Mouse (Mus musculus): ENCODE measurements around the gene Zfp74.
"Not testable (repeated sequence)": the region's sequence is repeated elsewhere in the genome, so short reads cannot be mapped to it uniquely, and the experiment has no call there.

The Zfp74 gene

DNA sequence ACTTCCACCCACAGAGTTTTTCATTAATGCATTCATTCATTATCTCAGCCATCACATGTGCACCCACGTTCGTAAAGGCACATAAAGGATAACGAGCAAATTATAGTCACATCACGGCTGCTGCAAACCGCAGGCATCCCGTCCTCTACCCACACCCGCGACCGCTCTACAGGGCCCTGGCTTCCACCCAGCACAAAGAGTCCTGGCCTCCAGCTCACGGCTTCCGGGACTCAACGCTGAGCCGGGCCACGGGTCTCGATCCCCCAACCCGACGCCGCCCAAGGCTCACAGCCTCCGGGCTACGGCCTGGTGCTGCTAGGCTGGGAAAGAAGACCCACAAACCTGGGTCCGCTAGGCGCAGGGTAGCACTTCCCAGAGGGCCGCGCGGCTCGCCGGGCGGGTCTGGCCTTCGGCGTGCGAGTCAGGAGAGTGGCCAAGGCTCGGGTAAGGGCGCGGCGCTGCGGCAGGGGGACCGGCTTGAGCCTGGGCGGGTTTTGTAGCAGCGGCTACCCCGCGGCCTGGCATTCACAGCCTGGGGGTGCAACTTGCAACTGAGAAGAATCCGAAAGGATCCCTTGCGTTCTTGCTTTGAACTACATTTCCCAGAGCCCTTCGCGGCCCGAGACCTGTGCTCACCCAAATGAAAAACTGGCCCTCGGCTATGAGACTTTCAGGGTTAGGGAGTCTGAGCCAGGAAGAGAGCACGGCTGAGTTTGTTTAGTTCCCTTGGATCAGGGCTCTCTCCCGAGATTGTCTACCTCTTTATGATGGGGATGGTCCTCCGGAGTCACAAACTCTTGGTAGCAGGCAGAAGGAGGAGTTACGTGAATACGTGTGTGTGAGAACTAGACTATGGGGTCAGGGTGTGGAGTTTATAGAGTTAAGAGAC lies at the start of gene Zfp74:
TSS of gene Zfp74 (minus strand) at position 577 of the 889 bp plus-strand sequence.
- DNase-seq, result peak; percentile 83

DNA sequence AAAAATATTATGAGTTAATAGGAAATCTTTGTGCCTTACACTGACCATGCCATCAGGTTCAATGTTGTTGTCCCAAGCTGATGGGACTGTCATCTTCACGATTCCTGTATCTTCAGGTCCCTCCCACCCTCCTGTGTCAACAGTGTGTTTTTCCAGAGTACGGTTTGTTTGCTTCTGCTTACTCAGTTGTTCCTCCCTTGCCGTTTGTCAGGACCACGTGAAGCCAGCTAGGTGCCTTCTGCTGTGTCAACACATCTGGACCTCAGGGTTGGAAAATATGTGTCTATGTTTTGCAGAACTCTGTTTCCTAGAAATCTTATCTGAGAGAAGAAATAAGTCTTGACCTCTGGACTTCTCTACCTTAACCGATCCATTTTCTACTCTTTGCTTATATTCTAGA lies 46.7 kb upstream of the Zfp74 start:
- no peak for DNase-seq

DNA sequence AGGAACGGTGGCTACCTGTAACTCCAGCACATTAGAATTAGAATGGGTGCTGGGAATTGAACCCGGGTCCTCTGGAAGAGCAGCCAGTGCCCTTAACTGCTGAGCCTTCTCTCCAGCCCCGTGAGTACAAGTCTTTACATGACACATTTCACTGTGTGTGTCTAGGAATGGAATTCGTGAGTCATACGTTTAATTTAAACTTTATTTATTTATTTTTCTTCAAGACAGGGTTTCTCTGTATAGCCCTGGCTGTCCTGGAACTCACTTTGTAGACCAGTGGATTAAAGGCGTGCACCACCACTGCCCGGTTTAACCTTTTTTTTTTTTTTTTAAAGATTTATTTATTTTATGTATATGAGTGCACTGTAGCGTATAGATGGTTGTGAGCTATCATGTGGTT lies 41.2 kb upstream of the Zfp74 start:
- no peak for DNase-seq

DNA sequence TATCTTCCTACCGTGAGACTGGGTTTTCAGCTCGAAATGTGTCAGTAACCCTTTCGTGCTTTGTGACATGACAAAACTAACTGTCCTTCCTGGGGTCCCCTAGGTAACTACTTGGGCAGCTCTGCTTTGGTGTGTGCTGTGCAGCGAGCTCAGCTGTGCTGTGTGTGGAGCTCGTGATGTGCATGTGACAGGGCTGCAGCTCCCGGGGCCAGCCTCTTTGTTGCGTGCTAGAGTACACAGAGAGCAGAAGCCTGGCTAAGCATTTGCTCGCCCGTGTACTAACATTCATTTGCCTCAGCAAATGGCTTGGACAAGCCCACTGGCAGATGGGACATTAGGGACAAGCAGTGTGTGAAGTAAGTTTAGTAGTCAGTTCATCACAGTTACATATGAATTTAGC lies 39.5 kb upstream of the Zfp74 start:
- no peak for DNase-seq

DNA sequence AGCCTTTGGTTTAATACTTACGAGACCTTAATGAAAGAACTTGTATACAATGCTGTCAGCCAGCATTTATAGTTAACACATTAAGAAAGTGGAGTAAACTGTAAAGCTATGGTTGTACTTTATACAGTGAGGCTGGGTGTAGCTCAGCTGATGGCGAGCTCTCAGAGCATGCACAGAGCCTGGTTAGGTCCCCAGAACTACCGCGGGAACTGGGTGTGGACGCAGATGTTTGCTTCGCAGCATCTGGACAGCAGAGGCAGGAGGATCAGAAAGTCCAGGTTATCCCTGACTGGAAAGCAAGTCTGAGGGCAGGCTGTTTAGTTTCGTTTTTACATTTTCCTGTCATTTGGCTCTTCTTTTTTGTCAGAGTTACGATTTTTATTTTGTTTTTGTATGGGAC lies 38.8 kb upstream of the Zfp74 start:
- no peak for DNase-seq

DNA sequence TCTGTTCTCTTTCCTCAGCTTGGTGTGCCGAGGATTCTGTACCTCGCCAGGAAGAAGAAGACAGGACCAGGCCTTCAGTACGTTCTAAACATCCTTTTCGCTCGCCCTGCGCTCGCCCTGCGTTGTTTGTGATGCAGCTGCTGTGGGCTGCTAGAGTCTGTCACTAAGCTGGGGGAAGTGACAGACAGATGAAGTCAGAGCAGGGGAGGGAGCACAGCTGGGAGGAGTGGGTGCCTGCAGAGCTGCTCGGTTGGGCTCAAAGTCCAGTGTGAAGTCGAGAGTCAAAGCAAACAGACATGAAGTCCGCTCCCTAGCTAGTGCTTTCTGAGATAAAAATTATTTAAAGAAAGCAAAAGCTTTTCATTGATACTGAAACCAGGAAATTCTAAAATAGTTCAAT lies 35.1 kb upstream of the Zfp74 start:
- no peak for DNase-seq

DNA sequence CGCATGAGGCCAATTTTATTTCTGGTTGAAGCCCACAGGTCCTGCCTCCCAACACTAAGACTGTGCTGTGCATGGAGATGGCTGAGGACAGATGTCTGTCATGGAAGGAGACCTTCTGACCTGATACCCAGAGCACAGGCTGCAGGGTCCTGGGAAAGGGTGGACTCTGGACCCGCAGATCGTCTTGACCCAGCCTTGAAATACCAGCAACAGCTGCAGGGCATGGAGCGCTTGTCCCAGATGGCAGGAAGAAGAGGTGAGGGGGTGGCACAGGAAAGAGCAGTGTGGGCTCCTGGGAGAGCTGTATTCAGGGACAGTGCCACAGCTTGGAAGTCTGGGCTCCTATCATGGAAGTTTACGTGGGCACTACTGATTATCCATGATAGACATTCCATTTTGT lies 33.7 kb upstream of the Zfp74 start:
- DNase-seq, result no peak

DNA sequence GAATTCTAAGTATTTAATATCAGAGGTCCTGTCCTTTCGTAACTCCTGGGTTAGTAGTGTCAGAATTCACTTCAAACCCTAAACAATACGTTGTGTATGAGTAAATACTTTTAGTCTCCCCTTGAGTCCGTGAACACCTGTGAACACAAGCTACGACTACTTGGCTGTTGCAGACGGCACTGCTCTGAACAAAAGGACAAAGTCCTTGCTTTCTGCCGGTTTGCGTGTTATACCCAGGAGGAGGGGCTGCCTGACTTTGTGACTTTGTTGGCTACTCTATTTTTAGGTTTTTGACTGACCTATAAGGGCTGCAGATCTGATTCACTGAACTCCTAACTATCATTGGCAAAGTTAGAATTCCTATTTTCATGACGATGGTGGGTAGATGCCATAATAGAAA lies 32.2 kb upstream of the Zfp74 start:
- no peak for DNase-seq

DNA sequence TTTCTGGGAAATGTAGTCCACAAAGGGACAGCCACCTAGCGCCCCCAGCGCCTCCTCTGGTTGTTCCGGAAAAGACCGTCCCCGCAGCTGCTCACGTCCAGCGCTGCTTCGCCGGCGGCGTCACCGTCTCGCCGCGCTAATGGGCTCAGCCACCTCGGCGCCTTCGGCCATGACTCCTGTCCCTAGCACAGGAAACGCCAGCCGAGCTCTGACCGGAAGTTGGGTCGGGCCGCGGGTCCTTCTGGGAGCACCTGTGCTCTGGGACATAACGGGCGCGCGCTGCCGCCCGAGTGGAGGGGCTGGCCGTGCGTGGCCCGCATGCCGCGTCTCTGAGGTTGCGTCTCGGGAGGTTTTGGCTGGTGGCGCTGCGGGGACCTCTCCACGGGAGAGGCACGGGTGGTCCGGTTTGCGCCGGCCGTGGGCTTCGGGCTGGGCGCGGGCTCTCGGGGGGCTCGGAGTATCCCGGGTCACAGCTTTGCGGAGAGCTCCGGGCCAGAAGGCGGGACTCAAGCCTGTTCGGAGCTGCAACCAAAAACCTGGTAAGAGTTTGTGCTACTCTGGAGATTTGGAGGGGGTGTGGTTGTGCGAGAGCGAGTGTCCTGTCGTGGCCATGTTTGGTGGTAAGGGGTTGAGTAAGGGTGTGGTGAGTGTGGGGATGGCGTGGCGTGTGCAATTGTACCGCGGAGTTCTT lies 29.9 kb upstream of the Zfp74 start, which contains the start of gene Zfp568:
TSS of gene Zfp568 (plus strand) at position 266 of the 691 bp plus-strand sequence.
- peak; percentile 87 for DNase-seq

DNA sequence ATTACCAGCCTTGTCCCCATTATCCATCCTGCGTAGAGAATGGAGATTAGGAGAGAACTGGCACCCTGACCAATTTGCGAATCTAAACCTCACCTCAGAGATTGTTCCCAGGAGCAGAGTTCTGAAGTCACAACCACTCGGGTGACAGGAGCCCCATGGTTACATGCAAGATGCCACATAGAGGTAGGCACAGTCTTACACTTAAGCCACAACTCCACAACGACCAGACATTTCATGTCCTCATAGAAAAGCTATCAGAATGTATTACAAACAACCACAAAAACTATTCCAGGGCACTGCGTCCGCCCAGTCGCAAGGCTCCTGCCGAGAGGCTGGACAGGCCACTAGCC lies 29.4 kb upstream of the Zfp74 start:
- no peak for DNase-seq

DNA sequence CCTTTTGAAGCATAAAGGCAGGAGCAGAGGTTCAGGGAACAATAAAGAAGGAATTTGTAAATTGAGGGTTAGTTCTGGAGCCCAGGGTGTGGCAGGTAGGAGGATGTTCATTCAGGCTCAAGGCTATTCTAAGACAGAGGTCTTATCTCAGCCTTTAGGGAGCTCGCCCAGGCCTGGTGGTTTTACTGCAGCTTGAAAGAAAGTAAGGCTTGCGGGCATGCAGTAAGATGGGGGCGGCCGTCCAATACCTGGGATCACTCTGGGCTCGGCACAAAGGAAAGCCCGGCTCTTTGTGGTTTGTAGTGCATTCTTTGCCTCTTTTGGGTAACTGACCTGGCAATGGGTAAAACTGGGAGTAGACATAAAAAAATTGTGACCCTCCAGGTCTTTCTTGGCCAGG lies 29.0 kb upstream of the Zfp74 start:
- DNase-seq, result peak; percentile 11

DNA sequence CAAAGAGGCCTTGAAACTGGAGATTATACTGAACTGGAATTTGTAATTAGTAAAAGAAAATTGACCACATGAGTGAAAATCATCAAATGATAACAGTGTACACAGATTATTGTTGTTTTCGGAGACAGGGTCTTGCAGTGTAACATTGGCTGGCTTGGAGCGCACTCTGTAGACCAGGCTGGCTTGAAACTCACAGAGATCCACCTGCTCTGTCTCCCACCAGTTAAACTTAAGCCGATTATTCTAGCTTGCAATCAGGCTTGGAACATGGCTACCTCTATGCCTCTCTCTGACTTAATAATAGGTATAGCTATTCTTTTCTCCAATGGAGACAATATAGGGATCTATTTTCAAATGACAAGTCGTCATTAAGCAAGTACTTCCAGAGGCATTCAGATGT lies 28.5 kb upstream of the Zfp74 start:
- DNase-seq, result no peak

DNA sequence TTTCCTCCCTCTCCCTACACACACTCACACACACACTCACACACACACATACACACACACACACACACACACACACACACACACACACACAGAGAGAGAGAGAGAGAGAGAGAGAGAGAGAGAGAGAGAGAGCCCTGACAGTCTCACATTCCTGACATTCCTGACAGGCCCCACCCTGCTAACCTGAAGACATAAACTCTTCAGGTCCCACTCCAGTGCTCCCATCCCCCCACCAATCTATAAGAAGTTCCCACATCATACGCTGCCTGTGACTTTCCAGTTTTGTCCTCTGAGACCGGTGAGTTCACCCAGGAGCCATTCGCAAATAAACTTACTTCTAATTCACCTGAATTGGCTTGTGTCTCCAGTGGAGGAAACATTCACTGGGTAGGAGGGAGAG lies 28.0 kb upstream of the Zfp74 start:
- no peak for DNase-seq

DNA sequence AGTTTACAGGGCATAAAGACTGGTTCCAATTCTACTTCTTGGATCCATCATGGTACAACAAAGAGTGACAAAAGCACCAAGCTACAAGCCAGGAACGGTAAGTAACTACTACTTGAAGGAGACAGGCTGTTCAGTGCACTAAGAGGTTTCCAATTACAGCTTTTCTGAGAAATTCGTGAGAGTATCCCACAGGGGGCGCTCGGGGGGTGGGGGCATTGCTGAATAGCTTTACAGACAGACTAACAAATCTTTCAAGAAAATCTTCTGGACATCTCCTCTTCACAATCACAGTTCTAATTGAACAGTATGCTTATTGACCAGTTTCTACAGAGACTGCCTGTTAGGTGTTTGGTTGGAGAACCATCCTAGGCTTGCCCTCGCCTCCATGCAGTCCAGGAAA lies 27.6 kb upstream of the Zfp74 start:
- peak; percentile 55 for DNase-seq

DNA sequence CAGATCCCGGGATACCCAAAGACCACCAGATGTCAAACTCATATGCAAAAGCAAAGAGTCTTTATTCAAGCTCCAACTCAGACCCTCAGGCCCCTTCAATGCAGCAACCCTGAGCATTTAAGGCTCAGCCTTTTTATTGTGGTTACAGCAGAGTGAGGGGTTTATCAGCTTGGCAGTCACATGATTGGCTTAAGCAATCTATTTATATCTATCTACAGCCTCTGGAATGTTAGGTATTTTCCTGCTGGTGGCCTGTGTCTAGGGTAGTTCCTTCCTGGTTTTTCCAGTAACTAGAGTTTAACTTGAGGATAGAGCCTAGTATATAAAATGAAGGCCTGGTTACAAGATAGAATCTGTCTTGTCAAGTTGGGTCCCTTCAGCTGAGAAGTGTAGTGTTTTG lies 26.9 kb upstream of the Zfp74 start:
- no peak for DNase-seq

DNA sequence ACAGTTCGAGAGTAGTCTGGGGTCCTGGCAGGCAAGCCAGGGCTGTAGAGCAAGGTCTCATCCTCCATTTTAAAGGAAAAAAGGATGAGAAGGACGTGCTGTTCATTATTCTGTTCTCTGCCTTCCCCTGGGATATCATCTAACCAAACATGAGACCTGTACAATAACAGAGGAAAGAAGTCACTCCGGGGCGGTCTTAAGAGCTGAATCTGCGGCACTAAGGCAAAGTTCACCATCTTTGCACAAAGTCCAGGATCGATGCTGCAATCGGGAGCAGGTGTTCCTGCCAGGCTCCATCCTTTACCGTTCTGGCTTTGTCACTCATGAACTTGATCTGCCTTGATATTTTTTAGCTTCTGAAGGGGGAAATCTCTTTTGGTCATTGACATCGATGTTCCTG lies 16.8 kb upstream of the Zfp74 start:
- no peak for DNase-seq

DNA sequence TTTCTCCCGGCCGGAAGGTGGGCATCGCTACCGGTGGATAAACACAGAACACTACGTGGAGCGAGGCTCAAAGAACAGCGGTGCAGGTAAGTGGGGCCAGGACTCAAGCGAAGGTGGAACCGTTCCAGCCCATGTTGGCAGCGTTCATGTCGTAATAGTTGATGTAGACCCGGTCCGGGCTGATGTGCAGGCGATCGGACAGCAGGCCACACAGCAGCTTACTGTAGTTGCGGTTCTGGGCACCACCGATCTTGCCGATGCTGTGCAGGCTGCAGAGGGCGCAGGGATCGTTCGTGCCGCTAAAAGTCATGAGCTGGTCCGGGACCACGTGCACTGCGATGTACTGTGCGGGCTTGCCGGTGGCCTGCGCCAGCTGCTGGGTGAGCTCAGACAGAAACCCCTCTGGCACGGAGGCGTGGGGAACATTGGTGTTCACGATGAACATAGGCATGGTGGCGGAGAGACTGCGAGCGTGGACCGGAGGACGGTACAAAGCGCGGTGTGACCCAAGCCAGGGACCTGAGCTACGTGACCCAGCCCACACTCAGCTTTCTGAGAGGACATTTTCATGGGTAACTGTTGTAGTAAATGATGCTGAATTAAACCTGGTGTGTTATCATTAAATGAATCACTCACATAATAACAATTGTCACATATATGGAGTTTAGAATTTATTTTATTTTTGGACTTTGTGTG lies 11.4 kb upstream of the Zfp74 start:
- not testable (repeated sequence) for DNase-seq

DNA sequence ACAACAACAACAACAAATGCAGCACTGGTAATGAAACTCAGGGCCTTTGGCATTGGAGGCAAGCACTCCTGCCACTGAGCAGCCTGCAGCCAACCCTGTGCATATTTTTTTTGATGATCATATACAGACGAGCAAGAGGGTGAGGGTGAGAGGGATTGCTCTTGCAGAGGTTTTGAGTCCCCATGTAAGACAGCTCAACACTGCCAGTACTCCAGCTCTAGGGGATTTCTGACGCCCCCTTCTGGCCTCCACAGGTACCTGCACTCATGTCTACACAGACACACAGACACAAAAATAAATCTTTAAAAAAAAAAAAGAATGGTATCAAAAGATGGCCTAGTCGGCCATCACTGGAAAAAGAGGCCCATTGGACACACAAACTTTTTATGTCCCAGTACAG lies 5.1 kb upstream of the Zfp74 start:
- no peak for DNase-seq

DNA sequence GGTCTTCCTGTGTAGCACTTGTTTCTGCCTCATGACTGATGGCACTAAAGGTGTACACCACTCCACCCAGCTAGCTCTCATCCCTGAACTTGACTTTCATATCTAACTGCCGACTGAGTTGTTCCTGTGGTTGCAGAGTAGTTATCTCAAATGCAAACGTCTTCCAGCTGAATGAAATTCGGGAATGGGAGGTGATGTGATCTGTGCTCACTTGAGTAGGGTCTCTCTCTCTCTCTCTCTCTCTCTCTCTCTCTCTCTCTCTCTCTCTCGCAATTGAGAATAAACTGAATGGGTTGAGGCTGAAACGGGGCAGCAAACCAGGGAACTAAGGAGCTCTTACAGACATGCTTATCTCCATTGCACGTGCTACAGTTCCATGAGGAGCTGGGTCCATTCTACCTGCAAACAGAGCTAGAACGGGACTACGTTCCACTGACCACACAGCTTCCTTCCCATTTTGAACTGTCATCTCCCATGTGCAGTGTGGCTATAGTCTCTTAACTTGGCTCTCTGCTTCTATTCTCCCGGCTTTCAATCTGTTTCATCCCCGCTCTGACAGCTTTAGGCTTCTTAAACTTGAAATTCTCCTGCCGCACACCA lies 4.3 kb upstream of the Zfp74 start:
- no peak for DNase-seq

DNA sequence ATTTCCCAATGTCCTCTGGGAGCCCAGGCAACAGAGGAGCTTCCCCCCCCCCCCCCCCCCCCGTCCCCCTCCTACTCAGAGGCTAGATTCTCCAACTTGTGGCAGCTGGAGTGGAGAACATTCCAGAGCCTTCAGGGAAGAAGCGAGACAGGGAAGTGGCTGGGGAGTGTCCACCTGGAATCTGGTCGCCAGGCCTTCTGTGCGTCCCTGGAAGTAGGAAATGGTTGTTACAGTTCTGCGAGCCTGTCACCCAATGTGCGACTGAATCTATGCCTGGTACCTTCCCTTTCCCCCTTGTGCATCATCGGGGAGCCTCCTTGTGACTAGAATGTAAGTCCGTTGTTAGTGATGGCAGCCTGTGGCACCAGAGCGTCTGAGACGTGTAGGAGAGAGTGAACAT lies 2.4 kb upstream of the Zfp74 start:
- no peak for DNase-seq

DNA sequence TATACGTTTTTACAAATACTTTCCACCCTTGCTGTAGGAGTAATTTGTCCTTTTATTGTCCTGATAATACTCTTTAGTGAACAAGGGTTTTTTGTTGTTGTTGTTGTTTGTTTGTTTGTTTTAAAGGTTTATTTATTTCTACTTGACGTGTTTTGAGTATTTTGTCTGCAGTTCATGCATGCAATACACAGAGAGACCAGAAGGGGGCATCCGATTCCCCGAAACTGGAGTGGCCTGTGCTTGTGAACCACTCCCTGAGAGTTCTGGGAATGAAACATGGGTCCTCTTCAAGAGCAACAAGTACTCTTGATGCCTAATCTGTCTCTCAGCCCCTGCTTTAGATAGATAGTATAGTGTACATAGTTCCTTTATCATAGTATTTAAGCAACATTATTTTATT lies 842 bp upstream of the Zfp74 start:
- DNase-seq, result peak; percentile 68

DNA sequence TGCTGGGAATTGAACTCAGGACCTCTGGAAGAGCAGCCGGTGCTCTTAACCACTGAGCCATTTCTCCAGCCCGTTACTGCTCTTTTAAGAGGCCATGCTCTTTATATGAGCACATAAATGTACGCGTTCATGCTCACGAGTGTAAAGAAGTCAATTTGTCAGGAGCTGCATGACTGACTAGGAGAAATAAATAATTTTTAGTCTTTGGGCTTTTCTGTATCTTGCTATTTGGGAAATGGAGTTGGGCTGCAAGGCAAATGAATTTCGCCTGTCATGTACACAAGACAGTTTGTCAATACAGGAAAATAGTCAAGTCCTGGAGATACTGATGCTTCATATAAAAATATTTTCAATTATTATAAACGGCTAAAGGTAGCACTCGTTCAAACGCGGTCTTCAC lies 803 bp downstream of the Zfp74 start:
- no peak for DNase-seq

DNA sequence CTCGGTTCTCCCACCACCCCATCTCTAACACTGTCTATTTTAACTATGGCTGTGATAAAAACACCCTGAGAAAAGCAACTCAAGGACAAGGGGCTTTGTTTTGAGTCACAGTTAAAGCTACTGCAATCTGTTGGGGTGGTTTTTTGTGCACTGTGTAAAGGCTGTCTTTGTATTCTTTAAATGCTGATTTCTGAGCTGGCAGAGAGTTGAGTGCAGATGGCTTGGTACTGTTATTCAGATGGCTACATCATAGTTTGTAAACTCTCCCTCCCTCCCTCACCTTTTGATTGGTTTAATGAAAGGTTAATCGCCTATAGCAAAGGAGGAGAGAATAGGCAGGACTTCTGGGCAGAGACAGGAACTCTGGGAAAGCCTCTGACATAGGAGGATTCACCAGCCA lies 9.7 kb downstream of the Zfp74 start:
- no peak for DNase-seq

DNA sequence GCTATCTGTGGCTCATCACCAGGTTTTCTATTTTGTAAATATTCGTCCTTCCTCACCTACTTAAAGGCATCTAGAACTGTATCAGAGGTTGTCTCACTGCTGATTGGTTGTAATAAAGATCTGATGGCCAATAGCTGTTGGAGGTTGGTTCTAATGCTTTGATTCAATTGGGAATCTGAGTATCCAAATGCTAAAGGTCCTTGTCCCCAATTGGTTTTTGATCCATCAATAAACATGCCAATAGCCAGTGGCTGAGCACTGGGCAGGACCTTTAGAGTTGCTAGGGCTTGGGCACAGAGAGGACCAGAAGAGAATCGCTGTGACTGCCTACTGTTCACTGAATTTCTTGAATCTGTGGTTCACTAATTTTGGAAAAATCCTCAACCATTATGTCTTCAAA lies 10.2 kb downstream of the Zfp74 start:
- DNase-seq, result no peak

Data from thymus, postnatal 4 days (tissue).